Mouse (Mus musculus): ENCODE results near the gene Pax9.

Gene Pax9

GRCm38 (mm10) chr12:56697011-56697740 is 5.6 kb downstream of the Pax9 start:
- DNase-seq (ENCODE audit: low read depth, low spot score), result no peak

- DNase-seq (ENCODE audit: low read depth, low spot score), result no peak
Measured at GRCm38 (mm10) chr12:56697785-56698184, 6.2 kb downstream of the Pax9 start.

- no peak for DNase-seq (ENCODE audit: low read depth, low spot score)
Measured at GRCm38 (mm10) chr12:56698191-56698980, 6.8 kb downstream of the Pax9 start.

DNA sequence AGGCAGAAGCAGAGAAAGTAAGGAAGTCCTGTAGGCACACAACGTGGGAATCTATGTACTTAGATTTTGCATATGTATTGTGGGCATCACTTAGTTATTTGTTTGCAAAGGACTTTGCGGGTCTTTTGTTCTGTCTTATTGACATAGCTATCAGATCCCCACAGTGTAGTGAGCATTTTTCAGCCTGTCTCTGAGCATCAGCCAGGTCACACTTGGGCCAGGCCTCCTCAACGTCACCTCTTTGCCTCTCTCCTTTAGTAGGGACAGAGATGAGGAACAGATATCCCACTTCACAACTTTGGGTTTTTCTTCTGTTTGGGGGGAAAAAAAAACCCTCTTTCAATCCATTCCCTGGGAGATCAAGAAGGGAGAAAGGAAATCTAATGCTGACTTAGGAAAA is 7.8 kb downstream of the Pax9 start:
- DNase-seq (ENCODE audit: low read depth, low spot score), result no peak

DNA sequence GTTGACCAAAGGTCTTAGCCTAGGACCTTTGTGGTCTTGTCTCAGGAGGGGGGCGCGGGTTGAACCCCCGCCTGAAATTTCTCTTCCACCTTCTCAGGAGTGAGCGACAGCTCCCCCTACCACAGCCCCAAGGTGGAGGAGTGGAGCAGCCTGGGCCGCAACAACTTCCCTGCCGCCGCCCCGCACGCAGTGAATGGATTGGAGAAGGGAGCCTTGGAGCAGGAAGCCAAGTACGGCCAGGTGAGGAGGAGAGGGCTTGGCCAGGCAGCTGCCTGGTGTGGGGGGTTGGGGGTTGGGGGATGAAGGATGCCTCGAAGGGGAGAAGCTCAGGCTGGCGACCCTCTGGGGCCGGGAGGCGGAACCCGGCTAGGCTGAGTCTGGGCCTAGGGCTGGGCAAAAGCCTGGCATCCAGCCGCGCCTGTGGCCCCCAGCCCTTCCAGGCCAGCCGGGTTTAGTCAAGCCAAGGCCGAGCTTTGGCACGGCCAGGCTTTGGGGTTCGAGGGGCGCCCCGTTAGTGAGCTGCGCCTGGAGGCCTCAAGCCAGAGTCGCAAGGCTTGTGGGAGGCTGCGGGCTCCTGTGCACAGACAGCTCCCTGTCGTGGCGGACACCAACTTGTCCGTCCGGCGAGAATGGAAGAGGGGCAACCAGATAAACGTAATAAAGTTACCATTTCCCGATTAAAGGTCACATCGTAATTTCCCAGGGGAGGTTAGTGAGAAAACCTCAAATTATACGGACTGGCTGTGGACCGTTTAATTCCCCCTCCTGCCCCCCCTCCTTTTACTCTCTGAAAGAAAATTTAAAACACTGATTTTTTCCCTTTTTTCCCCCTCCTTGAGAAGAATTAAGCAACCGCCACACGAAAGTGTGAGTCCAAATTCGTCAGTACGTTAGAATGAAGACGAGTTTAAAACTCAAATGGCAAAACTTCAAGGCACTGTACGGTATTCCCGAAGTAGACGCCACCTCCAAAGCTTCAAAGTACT is 8.6 kb downstream of the Pax9 start:
- DNase-seq (ENCODE audit: low read depth, low spot score), result no peak

GRCm38 (mm10) chr12:56701004-56701403 is 9.4 kb downstream of the Pax9 start:
- DNase-seq (ENCODE audit: low read depth, low spot score), result no peak

GRCm38 (mm10) chr12:56717971-56718706 is 26.6 kb downstream of the Pax9 start:
- no peak for DNase-seq (ENCODE audit: low read depth, low spot score)

DNA sequence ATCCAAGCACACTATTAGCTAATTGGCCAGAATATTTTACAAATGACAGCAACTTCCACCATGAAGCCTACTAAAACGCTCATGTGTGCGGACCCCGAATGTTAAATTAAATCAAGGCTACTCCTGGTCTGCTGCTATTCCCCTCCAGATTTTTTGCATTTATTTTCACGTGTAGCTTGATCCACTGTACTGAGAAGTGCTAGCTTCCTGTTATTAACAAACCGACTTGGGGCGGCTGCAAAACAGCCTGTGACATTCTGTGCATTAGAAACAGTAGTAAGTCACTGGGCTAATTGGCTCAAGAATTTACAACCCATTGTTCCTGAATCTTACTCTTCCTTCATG is 27.1 kb downstream of the Pax9 start:
- DNase-seq (ENCODE audit: low read depth, low spot score), result no peak

DNA sequence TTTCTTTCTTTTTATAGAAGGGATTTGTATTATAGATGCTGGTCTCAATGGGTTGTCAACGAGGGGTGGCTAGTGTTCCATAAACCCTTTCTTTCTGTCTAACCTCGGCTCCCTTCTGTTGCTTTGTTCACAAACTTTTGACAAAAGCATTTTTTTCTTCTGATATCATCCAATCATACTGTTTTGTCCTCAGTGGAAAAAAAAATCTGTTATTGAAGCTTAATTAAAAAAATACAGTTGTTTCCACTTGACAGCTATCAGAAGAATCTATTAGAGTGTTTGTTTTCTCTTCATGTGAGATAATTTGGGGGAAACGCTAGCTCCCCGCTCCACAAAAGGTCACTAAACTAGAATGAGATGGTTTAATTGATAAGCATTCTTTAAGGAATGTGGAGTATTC is 36.1 kb downstream of the Pax9 start:
- no peak for DNase-seq (ENCODE audit: low read depth, low spot score)

DNA sequence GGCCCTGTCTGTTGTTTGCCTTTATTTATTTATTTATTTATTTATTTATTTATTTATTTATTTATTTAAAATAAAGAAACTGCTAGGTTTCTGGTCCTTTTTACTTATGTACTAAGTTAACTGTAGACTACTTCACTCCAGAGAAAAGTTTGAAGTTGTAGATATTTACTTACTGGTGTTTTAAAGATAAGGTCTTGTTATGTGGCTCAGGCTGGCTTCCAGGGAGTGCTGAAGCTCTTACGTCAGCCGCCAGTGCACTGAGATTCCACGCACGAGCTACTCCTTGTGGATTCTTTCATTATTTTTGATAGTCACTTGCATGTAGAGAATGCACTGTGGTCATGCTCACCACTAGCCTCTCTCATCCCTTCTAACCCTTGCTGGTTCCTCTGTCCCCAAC is 45.5 kb downstream of the Pax9 start:
- no peak for DNase-seq (ENCODE audit: low read depth, low spot score)

Measured in 3T3-L1 (cell line).